ENCODE assay signal across 15 mouse cellular contexts in the genomic region with DNA sequence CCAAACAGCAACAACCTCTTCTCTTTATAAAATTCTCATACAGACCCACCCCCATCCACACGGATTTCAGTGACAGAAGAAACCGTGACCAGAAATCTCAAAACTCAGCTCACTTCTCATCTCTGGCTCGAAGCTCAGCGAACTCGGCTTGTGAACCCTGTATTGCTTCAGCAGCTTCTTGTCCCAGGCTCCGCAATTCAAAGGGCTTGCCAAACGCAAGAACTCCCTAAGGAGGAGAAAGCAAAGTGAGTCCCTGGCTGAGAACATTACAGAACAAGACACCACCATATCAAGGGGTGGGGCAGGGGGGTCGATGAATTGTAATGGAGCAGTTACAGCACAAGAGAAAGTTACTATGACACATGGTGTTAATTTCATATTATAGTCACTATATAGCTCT.
"Had no signal": no experiment of that assay in that cellular context is flagged by ENCODE, and none has a peak within 500 bp of the region (broad histone marks: within the 10 kb centered on the region; RNA-seq: fewer than 3 reads in every experiment).

No protein-coding gene starts in this region.

- DNase-seq: lung, adult 2 months; lung, postnatal 14 days; lung, postnatal 36 days; right cerebral cortex, postnatal 14 days; thymus, adult 2 months; thymus, postnatal 25 days; thymus, postnatal 4 days had no signal

- H3K27ac ChIP-seq: lung, embryonic 15.5 days; macrophage; midbrain, embryonic 13.5 days; midbrain, embryonic 15.5 days; neural tube, embryonic 12.5 days; stomach, embryonic 15.5 days; stomach, postnatal 0 days had no signal

- H3K4me3 ChIP-seq: lung, embryonic 15.5 days; megakaryocyte, embryonic 14.5 days; midbrain, embryonic 13.5 days; midbrain, embryonic 15.5 days; neural tube, embryonic 12.5 days; stomach, embryonic 15.5 days had no signal

- H3K4me1 ChIP-seq: lung, embryonic 15.5 days; midbrain, embryonic 13.5 days; midbrain, embryonic 15.5 days; neural tube, embryonic 12.5 days; stomach, embryonic 15.5 days had no signal
